Mouse (Mus musculus): Measurements from ENCODE around the gene Tmtc2. TPM values are rescaled to one million over a fixed set of nuclear protein-coding genes. Genes with fewer than 3 reads are reported as not detected.

Gene Tmtc2
- polyA plus RNA-seq, 1 experiment: 16.7 TPM

DNA sequence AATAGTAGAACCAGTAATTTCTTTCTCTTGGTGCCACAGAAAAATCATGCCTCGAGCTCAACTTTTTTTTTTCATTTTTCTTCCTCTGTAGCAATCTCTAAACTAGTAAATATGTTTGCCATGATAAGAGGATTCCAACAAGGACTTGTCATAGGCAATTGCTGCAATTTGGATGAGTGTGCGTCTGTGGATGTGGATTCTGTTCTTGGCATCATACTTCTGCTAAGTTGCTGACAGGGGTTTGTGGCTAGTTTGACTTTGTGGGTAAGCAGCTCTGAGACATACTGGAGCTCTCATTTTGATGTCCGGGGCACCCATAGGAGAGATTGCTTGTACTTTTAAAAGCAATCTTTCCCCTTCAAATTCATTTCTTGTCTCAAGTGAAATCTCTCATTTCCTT is 432.1 kb downstream of the Tmtc2 start:
- H3K27ac ChIP-seq (ENCODE audit: insufficient read depth, low read length): no peak overlapping the region
- 74% methylated on average over 3 of the region's 3 CpGs for WGBS
- H3K4me1 ChIP-seq (ENCODE audit: control insufficient read depth, insufficient read depth, low read length): no peaks in the 10 kb centered on the region
- DNase-seq: no peak
- TF ChIP-seq CTCF (IDR thresholded peaks at IDR 0.05; ENCODE audit: borderline replicate concordance, insufficient read depth, low read depth, low read length): no peak
- no peak for TF ChIP-seq POLR2A (IDR thresholded peaks at IDR 0.05; ENCODE audit: borderline replicate concordance, insufficient read depth, low read length)
- no peaks in the 10 kb centered on the region for H3K27me3 ChIP-seq (ENCODE audit: control insufficient read depth, insufficient read depth, low read length)
- H3K4me3 ChIP-seq (replicated peaks; ENCODE audit: insufficient read depth, low read depth, low read length): no peak overlapping the region
